Mouse (Mus musculus): ENCODE measurements at regions not wholly inside any gene's neighbourhood (a gene's known extent, or its start where the extent isn't known, plus 50 kb on each side); places are given as distances from the start of the nearest gene placed in this dataset.

DNA sequence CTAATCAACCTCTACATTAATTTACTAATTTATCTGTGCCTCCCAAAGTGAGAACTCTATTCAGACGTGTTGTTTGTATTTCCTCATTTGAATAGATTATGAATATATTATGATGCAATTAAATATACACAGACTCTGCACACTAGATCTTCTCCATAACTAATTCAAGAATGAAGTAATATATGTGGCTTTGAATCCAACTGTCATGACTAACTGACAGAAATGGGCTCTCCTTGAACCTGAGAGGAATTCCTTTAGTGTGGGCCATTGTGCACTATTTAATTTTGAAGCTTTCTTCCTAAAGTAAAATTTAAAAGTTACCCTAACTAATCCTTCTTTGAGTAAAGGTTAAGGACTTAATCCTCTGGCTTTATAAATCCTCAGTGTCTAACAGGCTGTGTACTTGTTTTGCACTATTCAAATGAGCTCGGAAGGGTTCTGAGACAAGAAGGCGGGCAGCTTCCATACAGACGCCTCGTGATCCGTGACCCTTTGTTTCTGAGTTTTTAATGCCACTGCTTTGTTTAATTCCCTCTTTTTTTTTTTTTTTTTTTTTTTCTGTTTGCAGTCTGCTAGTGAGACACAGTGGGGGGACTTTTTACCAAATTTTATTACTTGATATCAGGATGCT lies 128.0 kb upstream of the Sox2 start:
- no peak for DNase-seq

DNA sequence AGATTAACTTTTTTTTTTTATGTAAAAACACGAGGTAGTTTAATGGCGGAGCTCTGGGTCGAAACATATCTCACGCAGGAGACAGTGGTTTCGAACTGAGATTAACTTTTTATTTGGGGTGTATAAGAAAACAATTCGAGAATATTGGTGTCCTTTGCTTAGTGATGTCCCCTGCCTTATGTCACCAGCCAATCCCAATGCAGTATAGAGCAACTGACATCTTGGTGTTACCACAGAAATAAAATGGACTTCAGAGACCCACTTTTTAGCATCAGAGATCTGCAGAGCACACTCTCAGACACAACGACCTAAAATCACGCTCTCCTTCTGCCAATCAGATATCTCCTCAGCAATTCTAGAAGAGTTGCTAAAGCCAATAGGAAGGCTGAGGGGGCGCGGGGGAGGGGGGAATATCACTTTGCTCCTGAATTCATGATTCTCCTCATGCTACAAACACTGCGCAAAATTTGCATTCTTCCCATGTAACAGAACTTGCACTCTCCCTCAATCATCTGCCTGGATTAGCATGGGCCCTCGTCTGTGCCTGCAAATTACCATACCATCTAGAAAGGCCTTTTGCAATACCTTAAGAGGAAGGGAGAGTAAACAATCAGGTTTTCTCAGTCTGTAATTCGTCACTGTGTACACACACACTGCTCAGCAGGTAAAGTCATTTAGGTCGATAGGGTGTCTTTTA lies 128.7 kb upstream of the Sox2 start:
- DNase-seq, result no peak

DNA sequence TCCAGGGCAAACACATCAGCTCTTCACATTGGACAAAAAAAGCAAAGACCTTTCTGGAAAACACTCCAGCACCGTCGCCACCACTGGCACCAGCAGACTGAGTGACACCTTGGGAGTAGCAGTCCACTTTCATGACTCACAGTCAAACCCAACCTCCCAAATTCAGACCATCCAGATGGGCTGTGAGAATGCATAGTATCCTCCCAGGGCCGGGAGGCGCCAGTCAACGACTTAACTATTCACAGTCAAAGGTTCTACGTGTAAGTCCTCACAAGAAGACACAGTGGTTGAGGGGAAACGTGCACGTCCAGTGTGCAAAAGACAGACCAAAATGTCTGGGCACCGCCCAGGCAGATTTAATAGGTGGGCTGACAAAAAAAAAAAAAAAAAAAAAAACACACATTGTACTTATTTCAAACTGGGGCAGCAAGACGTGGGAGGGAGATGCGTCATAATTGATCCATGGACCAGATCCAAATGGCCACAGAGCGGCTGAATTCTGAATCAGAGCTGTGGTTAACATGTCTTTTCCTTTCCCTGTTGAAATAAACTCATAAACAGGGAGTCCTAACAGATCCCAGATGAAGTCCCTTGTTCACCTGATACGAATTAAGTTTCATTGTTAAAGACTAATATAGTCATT lies 137.6 kb upstream of the Sox2 start:
- peak; percentile 71 for DNase-seq

DNA sequence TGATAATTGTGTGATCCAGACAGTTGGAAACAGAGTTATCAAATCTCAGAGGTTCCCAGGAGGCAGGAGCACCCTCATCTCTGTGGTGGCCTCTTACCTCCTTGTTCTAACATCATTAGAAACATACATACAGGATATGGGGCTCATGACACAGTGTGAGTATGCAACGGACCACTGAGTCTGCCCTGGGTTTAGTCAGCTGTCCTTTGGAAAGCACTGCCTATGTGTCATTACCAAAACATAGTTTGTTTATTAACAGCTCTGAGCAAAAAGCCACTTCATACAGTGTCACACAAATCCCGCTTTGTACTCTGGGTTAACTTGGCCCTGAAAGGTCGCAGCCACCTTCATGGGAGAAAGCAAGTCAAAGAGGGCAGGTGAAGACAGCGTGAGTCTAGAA lies 139.5 kb upstream of the Sox2 start:
- DNase-seq, result peak; percentile 27

DNA sequence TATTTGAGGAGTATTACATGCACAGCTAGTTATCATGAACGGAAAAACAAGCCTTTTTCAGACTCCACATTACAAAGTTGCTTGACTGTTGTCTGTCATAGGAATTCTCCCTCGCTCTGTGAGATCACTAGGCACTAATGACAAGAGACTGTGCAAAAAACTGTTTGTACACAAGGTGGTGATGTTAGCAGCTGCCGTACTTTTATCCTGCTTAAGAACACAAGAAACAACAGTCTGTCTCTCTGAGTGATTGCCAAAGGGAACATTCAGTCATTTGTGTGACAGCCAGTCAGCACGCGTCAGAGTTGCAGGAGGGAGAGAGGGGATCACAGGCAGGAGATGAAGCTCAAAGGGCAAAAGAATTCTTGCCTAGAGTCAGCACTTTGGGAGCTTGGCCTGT lies 141.0 kb upstream of the Sox2 start:
- peak; percentile 27 for DNase-seq

DNA sequence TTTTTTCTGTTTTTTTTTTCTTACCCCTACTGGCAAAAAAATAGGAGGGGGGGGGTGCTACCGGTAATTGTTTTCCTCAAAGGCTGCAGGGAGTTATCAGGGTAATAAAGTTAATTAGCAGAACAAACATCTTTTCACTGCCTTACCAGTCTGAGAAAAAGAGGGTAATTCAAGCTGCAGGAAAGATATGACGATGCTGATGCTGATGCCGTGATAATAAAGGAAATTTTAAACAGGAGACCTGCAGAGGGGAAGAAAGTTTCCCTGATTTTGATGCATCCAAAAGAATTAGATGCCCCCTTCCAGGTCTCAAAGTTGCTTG lies 145.7 kb upstream of the Sox2 start:
- no peak for DNase-seq

DNA sequence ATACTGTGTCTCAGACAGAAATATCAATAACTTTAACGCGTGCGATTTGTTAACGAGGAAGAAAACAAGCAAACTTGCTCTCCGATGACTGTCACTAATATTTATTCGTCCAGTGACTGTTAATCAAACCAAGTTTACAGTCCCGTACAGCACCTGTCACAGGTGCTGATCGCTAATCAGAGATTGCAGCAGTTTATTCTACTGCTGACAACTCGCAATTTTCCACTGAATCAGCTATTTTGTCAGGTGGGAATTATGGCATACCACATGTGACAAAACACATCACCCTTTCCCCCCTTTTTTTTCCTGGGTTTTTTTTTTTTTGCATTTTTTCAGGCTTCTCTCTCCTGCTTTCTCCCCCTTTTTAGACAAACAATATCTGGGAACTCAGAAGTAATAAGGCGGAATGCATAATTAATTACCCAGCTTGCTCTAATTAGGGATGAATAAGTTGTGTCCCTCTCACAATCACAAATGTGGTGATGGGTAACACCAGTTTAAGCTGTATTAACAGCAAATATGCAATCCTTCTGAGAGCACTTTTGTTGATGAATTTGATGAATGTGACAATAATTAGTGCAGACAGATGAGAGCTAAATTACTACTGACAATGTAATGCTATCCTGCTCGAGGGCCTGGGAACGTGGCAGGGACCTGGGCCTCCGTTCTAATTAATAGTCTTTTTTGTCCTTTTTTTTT lies 146.2 kb upstream of the Sox2 start:
- peak; percentile 22 for DNase-seq

DNA sequence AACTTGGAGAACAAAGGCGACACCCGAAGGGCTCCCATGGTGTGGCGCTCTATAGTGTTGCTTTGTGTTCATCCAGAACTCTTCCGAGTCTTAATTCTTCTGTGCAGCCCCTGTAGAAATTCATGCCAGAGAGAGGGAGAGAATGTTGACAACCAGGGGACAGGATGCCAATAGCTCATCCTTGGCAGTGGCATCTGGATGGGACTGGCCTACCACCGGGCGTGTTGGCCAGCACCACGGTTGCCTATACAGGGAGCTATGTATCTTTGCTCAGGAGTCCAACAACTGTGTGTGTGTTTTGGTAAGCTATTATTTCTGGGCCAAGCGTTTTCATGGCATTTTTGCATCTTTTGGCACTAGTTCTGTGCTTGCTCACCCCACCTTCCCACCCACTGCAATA lies 153.4 kb upstream of the Sox2 start:
- DNase-seq, result peak; percentile 29

DNA sequence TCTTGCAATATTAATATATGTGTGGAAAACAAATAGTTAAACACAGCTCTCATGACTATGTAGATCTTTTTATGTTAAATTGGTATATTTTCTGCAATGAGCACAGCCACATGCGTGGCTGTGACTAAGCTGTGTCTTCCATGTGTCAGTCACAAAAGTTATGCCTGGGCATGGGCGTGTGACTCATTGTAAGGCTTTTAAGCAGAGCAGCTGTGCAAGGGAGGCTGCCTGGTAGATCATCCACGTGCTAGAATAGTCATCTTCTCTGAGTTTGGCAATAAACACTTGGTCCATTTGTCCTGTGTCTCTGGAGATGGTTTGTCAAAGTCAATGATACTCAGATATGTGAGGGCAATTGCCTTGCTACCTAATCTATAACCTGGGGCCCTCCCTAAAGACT lies 154.6 kb upstream of the Sox2 start:
- DNase-seq, result peak; percentile 14

DNA sequence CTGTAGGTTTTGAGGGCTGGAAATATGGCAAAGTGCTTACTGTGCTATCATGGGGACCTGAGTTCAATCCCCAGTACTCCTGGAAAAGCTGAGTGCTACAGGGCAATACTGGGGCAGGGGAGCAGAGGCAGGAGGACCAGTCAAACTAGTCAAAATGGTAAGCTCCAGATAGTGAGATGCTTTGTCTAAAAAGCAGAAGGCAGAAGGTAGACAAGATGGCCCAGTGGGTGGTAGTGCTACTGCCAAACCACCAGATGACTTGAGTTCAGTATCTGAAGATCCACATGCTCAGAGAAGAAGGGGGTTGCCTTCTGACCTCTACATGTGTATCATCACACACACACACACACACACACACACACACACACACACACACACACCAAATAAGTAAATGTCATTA lies 156.3 kb upstream of the Sox2 start:
- DNase-seq, result peak; percentile 53

DNA sequence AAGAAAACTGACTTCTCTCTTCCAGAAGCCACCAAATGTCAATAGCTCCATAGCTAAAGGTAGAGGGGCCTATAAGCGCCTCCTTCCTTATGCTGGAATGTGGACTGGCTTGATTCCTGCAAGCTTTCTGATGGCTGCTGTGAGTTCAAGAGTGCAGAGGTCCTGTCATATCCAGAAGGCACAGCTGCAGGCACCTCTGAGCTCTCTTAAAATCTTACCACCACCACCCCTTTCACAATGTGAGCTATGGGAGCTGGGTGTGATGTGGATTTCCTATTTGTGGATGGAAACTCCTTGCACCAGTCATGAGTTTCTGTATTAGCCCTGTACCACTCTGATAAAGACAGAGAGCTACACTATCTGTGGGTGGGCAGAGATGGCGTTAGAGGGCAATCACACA lies 161.2 kb upstream of the Sox2 start:
- DNase-seq, result peak; percentile 74

DNA sequence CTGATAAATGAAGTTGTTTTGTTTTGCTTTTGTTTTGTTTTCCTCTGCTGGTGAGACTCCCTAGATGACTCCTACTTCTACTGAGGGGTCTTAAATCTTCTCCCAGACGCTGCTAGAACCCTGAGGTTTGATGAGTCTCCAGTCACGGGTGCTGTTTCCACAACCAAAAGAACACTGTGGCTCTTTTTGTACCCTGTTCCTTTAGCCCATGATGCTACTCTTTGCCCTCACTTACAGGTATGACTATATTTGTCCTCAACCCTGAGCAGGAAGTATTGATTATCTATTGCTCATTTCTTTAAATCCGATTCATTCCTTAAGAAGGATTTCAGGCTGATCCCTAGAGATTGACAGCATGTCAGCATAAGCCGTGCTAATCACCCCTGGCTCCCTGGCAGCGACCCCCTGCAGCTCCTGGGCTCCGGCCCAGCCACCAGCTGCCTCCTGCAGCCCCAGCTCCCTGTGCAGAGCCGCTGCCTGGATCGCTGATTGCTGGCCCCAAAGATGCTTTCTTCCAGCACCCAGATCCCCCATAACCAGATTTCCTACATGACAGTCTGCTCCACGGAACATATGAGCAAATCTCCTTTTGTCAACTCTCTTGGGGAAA lies 163.7 kb upstream of the Sox2 start:
- peak; percentile 37 for DNase-seq

DNA sequence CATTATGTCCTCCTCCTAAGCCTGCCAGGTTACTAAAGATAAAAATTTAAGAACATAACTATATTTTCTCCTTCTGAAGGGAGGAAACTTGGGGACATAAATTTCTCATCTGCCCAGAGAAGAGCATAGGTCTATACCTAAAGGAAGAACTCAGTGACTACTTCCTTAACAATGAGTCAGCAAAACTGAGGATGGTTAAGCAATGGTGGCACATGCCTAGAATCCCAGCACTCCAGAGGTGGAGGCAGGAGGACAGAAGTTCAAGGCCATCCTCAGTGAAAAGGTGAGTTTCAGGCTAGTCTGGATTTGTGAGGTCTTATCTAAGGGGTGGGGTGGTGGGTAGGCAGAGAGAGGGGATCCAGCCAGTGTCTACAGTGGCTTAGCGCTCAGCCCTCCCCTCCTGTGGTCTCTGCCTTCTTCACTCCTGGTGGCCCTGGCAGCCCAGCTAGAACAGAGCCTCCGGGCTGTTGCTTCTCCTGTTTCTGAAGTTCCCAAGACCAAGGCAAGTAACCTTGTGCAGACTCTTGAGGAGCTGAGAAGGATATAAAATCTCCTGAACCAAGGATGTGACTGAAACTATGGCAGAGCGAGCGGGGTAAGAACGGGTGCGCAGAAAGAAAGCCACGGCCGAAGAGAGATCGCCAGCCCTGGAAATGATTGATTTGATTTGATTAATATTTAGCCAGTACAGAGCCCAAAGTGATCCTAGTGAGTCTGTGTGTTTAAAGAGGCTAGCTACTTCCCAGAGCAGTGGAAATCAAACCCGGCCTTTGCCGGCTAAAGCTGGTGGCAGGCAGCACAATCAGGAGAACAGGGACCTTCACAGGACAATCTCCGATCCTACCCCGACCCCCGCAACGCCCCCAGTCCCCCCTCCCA lies 164.6 kb upstream of the Sox2 start:
- DNase-seq, result peak; percentile 33

DNA sequence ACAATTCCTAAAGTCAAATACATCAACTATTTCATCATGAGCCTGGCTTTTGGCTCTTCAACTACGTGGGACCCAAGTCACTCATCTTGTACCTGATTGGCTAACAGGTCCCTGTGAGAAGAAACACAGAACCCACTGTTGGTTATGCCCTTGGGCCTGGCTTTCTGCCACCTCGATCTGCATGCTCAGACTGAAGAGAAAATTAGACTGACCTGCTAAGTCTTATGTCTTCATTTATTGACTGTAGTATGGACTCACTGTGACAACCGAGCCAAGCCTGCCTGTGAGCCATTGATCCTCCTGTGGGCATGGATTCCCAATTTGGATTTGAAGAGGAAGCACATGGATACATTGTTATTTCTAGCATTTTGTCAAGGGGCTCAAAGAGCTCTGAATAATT lies 166.3 kb upstream of the Sox2 start:
- DNase-seq, result peak; percentile 51

DNA sequence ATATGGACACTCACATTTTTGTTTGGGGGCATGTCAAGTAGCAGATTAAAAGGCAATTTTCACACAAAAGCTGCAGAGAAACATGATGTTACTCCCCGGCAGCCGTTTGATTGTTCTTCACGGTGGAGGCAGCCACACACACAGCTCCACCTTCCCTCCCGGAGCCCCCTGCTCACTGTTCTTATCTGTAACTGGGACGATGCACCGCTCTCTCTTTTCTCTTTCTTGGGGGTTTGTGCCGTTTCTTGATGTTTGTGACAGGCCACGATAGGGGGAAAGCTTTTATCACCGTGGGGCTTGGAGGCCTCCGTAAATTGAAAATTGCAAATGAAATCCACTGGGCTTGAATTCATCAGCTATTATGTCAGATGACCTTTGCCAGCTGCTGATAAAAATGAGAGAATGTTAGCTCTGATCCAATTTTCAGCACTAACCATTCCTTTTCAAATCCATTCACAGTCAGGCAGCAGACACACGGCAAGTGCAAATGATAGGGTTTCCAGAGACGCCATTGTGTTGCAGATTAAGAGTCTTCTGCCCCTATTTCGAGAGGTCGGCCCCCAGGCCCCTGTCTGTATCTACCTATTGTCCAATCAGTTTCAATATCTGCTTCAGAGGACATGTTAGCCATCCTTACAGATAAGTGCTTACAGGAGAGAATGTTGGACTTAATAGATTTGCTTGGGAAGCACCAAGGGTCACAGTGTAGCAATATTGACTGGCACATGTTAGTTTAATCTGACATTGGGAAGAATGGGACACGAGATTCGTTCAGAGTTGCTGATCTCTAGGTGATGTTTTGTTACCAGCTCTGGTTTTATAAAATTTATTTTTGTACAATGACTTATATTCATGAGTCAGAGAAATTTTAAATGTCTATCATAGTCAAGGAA lies 168.1 kb upstream of the Sox2 start:
- DNase-seq, result peak; percentile 71

DNA sequence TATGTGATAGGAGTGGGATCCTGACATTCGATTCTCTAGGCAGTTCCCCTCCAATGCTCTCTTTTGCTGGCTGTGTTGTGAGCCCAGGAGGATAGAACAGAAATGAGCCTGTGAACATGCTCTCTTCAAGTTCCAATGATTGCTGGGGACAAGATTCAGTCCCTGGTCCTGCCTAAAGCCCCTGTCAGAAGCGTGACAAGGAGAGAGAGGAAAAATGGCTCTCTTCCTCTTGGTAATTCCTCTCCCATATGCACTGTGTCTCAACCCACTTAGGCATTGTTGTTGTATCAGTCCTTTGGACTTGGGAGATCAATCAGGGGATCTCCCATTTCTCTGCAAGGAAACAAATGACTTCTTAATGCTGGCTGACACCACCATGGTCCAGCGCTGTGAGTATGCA lies 168.9 kb upstream of the Sox2 start:
- no peak for DNase-seq

DNA sequence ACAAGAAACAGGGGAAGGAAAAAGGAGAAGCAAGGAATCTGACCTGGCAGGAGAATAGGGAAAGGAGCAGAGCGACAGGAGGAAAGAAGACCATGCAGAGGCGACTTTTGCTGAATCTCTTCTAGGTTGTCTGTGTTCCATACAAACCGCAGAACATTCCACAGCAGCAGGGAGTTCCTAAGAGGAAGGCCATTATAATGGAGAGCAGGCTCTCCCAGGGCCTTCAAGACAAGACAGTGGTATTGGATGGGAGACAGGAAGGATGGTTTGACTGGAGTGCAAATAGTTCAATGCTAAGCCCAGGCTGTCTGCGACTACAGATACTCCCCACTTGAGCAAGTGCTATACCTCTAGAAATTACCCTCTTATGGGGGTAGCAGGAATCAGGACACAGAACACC lies 176.1 kb upstream of the Sox2 start:
- peak; percentile 33 for DNase-seq

DNA sequence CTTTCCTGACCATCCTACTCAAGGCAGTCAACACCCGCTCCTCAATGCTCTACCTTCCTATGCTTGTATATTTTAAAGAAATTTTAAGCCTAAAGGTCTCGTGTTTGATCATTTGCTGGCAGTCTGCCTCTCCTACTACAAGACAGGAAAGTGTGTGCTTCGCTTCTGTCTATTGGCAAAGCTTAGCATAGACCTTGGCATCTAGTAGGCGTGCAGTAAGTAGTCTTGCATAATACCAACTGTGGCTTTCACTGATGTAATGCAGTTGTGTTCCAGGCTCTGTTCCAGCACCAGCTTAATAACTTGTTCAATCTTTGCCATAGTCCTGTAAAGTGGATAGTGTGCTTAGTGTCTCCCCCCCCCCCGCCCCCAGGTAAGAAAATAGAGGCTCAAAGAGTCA lies 179.5 kb upstream of the Sox2 start:
- DNase-seq, result peak; percentile 74

DNA sequence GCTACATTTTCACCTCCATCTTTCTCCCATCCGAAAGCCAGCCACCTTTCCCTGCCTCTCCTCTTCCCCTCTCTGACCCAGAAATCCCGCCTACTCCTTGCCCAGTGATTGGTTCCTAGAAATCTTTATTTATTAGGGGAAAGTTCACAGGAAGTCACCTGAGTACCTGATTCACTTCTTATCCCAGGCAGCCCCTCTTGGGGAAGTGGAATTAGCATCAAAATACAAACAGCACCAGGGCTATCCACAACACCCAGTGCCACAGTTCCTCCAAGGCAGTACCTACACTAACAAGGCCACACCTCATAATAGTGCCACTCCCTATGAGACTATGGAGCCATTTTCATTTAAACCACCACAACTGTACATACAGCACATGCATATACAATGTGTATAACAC lies 180.3 kb upstream of the Sox2 start:
- peak; percentile 84 for DNase-seq

DNA sequence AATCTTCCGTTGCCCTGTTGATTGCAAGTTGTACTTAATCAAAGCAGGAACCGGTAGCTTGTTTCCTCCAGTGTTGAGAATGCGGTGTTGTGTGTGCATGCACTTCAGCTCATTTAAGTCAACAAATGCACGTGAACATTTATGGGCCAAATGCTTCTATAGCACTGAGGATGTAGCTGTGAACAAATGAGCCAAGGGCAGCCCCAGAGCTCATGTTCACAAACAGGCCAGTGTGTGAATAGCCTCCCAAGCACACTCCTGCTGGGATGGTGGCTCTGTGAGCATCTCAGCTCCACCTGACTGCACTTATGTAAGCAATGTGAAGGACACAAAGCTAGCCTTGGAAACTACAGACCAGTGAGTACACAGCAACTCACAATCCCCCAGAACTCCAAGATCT lies 183.9 kb upstream of the Sox2 start:
- peak; percentile 64 for DNase-seq

DNA sequence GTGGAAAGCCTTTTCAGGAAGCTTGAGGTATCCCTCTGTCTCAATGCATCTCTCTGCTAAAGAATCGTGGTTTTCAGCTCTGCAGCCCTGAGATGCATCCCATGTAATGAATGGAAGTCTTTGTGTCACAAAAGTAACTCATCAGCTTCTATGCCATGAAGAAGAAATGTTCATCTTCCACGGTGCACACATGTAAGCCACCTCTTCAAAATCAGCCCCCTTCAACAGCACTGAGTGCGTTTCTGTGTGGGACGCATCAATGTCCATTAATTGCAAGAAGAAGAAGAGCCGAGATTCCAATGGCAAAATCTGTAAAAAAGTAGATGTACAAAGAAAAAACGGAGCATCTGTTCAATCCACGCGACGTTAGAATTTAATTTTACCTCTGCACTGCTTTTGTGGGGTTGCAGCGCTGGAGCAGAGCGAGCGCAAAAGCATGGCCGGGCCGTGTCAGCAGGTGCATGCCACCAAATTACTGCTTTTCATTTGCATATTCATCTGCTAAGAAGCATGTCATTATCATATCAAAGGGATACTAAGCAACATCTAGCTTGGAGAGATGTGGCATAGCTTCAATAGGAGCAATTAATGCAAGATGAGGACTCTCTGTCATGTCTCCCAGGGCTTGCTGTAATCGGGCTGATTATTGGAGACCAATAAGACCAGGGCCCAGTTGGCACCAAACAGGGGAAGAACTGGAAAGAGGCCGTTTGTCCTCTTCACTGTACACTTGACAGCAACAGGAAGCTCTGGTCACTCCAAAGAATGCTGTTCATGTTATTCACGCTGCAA lies 185.0 kb upstream of the Sox2 start:
- DNase-seq, result peak; percentile 29
